Mouse (Mus musculus): ENCODE data around the gene Fbh1. TPM values are rescaled to one million over a fixed set of nuclear protein-coding genes. Genes with fewer than 3 reads are reported as not detected.

The Fbh1 gene
- total and polyA plus RNA-seq, 3 experiments = 30.2 to 46.4 (median 35.2) TPM

DNA sequence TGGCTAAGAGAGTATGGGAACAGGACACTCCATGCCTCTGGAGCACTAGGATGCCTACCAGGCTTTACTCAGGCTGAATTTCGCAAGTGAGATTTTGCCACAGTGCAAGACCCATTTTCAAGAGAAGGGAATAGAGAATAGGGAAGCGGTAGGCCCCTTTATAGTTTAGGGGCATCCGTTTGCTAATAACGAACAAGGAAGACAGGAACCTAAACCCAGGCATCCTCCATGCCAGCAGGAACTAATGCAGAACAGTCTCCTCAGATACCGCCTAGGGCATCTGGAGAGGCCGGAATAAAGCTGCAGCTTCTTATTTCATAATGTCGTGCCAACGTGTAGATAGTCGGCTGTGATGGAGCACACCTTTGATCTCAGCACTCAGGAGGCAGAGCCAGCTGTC is 54.8 kb downstream of the Fbh1 start:
- dilution Hi-C loops (cut with MboI; ENCODE audit: extremely low pct_ligation_motif_present, extremely low pct_unique_long_range_greater_than_20kb, low sequenced_read_pairs) (no loop called here), in situ Hi-C loops (cut with MboI; ENCODE audit: low pct_ligation_motif_present, low pct_unique_long_range_greater_than_20kb, low sequenced_read_pairs) (loop anchor here (25.0 kb wide), 1 partner anchor 385 kb away; no protein-coding TSS in a partner anchor)
- H3K79me2 ChIP-seq (replicated peaks; ENCODE audit: control insufficient read depth, extremely low read depth, insufficient read depth, poor library complexity, severe bottlenecking) = no peaks in the 10 kb centered on the region
- no peak overlapping the region for H3K9ac ChIP-seq (ENCODE audit: insufficient read depth, low read depth)
- no peak overlapping the region for H3K4me3 ChIP-seq (replicated peaks in 1 of 3; ENCODE audit: low read depth in 2 of 3, low read length in 2 of 3, poor library complexity in 1 of 3)
- H3K27me3 ChIP-seq (replicated peaks) = no peaks in the 10 kb centered on the region
- H3K9me3 ChIP-seq (replicated peaks; ENCODE audit: low read length) = no peaks in the 10 kb centered on the region
- H3K4me2 ChIP-seq (ENCODE audit: insufficient read depth, low read depth, poor library complexity, severe bottlenecking) = no peak overlapping the region
- no peak for DNase-seq (ENCODE audit: extremely low read depth)
- peaks cover 51 to 88% of the 10 kb centered on the region in 2 experiments for H3K36me3 ChIP-seq (replicated peaks in 1 of 2; ENCODE audit: control insufficient read depth in 1 of 2, insufficient read depth in 1 of 2, low read length in 1 of 2)
- H3K27ac ChIP-seq (ENCODE audit: insufficient read depth, low read depth) = no peak overlapping the region
- TF ChIP-seq JUND (conservative IDR thresholded peaks at IDR 0.05; ENCODE audit: low read depth, low read length) = no peak
- no peaks in the 10 kb centered on the region for H3K4me1 ChIP-seq (ENCODE audit: control insufficient read depth in 1 of 2, insufficient read depth in 2 of 2)

DNA sequence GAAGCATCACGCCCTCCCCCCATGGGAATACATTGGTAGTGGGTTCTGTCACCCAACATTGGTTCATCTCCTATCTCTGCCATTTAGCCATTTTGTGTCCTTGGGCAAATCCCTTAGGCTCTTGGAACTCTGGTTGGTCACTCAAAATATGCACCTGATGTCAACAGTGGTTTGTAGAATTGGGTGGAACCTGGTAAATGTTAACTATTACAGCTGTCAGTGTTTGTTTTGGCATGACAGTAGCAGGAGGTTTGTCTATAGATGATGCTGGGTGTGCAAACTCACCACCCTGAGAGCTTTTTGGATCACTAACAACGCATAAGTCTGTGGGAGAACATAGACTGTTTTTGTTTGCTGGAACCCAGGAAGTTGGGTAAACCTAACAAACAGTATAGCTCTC is 58.8 kb downstream of the Fbh1 start:
- in situ Hi-C loops (cut with MboI; ENCODE audit: low pct_ligation_motif_present, low pct_unique_long_range_greater_than_20kb, low sequenced_read_pairs) = loop anchor here (25.0 kb wide), 1 partner anchor 381 kb away; no protein-coding TSS in a partner anchor
- dilution Hi-C loops (cut with MboI; ENCODE audit: extremely low pct_ligation_motif_present, extremely low pct_unique_long_range_greater_than_20kb, low sequenced_read_pairs) = no loop called here
- no peaks in the 10 kb centered on the region for H3K9me3 ChIP-seq (replicated peaks; ENCODE audit: low read length)

DNA sequence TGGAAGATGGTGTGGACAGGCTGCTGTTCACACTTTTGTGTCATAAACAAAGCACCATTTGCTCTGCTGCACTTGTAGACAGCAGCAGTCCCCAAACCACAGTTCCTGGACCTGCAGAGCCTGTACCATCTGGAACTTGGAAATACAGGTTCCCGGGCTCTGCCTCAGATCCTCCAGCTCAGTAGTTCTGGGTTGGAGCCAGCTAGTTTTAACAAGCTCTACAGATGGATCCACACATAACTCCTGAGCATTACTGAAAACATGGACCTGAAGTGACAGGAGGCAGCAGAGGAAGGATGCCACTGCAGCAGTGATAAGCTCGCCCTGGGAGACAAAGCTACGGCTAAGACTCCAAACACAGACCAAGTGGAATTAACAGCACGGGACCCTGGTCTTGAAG is 62.8 kb downstream of the Fbh1 start:
- H3K9ac ChIP-seq (ENCODE audit: insufficient read depth, low read depth) = no peak overlapping the region
- H3K9me3 ChIP-seq (replicated peaks; ENCODE audit: low read length) = no peaks in the 10 kb centered on the region
- dilution Hi-C loops (cut with MboI; ENCODE audit: extremely low pct_ligation_motif_present, extremely low pct_unique_long_range_greater_than_20kb, low sequenced_read_pairs) (no loop called here), in situ Hi-C loops (cut with MboI; ENCODE audit: low pct_ligation_motif_present, low pct_unique_long_range_greater_than_20kb, low sequenced_read_pairs) (loop anchor here (25.0 kb wide), 1 partner anchor 377 kb away; no protein-coding TSS in a partner anchor)
- H3K4me1 ChIP-seq (ENCODE audit: control insufficient read depth in 1 of 2, insufficient read depth in 2 of 2) = peaks cover 0 to 26% of the 10 kb centered on the region in 2 experiments; a peak in 2 of 4 replicates
- no peak overlapping the region for H3K27ac ChIP-seq (ENCODE audit: insufficient read depth, low read depth)
- peaks cover 13 to 57% of the 10 kb centered on the region in 2 experiments for H3K36me3 ChIP-seq (replicated peaks in 1 of 2; ENCODE audit: control insufficient read depth in 1 of 2, insufficient read depth in 1 of 2, low read length in 1 of 2)
- H3K4me2 ChIP-seq (ENCODE audit: insufficient read depth, low read depth, poor library complexity, severe bottlenecking) = no peak overlapping the region
- no peak for DNase-seq (ENCODE audit: extremely low read depth)
- H3K4me3 ChIP-seq (replicated peaks in 1 of 3; ENCODE audit: low read depth in 2 of 3, low read length in 2 of 3, poor library complexity in 1 of 3) = no peak overlapping the region
- TF ChIP-seq MAX (IDR thresholded peaks at IDR 0.05; ENCODE audit: low read length) (no peak), RAD21 (IDR thresholded peaks at IDR 0.05; ENCODE audit: low read depth, low read length) (no peak), SMC3 (IDR thresholded peaks at IDR 0.05; ENCODE audit: low read depth, low read length) (no peak), CHD2 (IDR thresholded peaks at IDR 0.05; ENCODE audit: low read length) (no peak), KAT2A (IDR thresholded peaks at IDR 0.05; ENCODE audit: insufficient replicate concordance, low read length) (no peak), SIN3A (IDR thresholded peaks at IDR 0.05; ENCODE audit: low read length) (no peak), MYC (IDR thresholded peaks at IDR 0.05; ENCODE audit: low read depth, low read length) (no peak)
- no peaks in the 10 kb centered on the region; the same call in 1 of the 2 replicates for H3K79me2 ChIP-seq (replicated peaks; ENCODE audit: control insufficient read depth, extremely low read depth, insufficient read depth, poor library complexity, severe bottlenecking)
- H3K27me3 ChIP-seq (replicated peaks) = no peaks in the 10 kb centered on the region

More for the DNA sequence above, 58.8 kb downstream of the Fbh1 start:
- H3K4me2 ChIP-seq (ENCODE audit: insufficient read depth, low read depth, poor library complexity, severe bottlenecking) = no peak overlapping the region
- no peak overlapping the region for H3K27ac ChIP-seq (ENCODE audit: insufficient read depth, low read depth)
- peaks cover 36 to 80% of the 10 kb centered on the region in 2 experiments for H3K36me3 ChIP-seq (replicated peaks in 1 of 2; ENCODE audit: control insufficient read depth in 1 of 2, insufficient read depth in 1 of 2, low read length in 1 of 2)
- H3K4me1 ChIP-seq (ENCODE audit: control insufficient read depth in 1 of 2, insufficient read depth in 2 of 2) = peaks cover 0 to 9% of the 10 kb centered on the region in 2 experiments; a peak in 2 of 4 replicates
- DNase-seq (ENCODE audit: extremely low read depth) = no peak
- H3K9ac ChIP-seq (ENCODE audit: insufficient read depth, low read depth) = no peak overlapping the region
- no peaks in the 10 kb centered on the region for H3K27me3 ChIP-seq (replicated peaks)
- H3K79me2 ChIP-seq (replicated peaks; ENCODE audit: control insufficient read depth, extremely low read depth, insufficient read depth, poor library complexity, severe bottlenecking) = no peaks in the 10 kb centered on the region; the same call in 1 of the 2 replicates
- no peak overlapping the region for H3K4me3 ChIP-seq (replicated peaks in 1 of 3; ENCODE audit: low read depth in 2 of 3, low read length in 2 of 3, poor library complexity in 1 of 3)
- TF ChIP-seq KAT2A (IDR thresholded peaks at IDR 0.05; ENCODE audit: insufficient replicate concordance, low read length) (no peak), ZMIZ1 (IDR thresholded peaks at IDR 0.05; ENCODE audit: low read depth, low read length) (no peak), ELF1 (IDR thresholded peaks at IDR 0.05; ENCODE audit: low read depth, low read length) (no peak), ETS1 (conservative IDR thresholded peaks at IDR 0.05; ENCODE audit: low read depth, low read length) (no peak), MAZ (IDR thresholded peaks at IDR 0.05; ENCODE audit: low read depth, low read length) (no peak), USF2 (conservative IDR thresholded peaks at IDR 0.05; ENCODE audit: low read depth, low read length) (no peak), TBP (conservative IDR thresholded peaks at IDR 0.05; ENCODE audit: low read depth, low read length) (no peak), ZNF384 (IDR thresholded peaks at IDR 0.05; ENCODE audit: low read depth, low read length) (no peak)

All from CH12.LX (cell line).